Mouse (Mus musculus) heart, embryonic 16.5 days (tissue): ENCODE measurements at regions not wholly inside any gene's neighbourhood (a gene's known extent, or its start where the extent isn't known, plus 50 kb on each side); places are given as distances from the start of the nearest gene placed in this dataset.
"Not testable (repeated sequence)": the region's sequence is repeated elsewhere in the genome, so short reads cannot be mapped to it uniquely, and the experiment has no call there.

Source experiments
- ATAC-seq: fragments of 200-750 bp; cut with Nextera tagmentation; replicated peaks from 2 replicates; pipeline ENCODE4 v1.8.0; 2017; ENCODE audit warnings: moderate number of reproducible peaks; ENCODE audit not compliant: insufficient read depth, low FRiP score; ENCODE audit errors: extremely low read depth
- H3K27ac ChIP-seq: fragments of 300-500 bp; sonication (generic); 2 replicates; pipeline ENCODE4 v1.5.1; 2014; ENCODE audit warnings: mild to moderate bottlenecking, low read length, control low read depth, moderate library complexity
- H3K27me3 ChIP-seq: fragments of 300-500 bp; sonication (generic); 2 replicates; pipeline ENCODE4 v1.6.1; 2014; ENCODE audit warnings: low read length, mixed read lengths; ENCODE audit not compliant: control insufficient read depth, insufficient read depth
- H3K36me3 ChIP-seq: fragments of 300-500 bp; sonication (generic); 2 replicates; pipeline ENCODE4 v1.6.1; 2014; ENCODE audit not compliant: control insufficient read depth, insufficient read depth
- H3K4me1 ChIP-seq: fragments of 300-500 bp; sonication (generic); 2 replicates; pipeline ENCODE4 v1.6.1; 2014; ENCODE audit warnings: low read length, mixed read lengths; ENCODE audit not compliant: control insufficient read depth, insufficient read depth
- H3K4me2 ChIP-seq: fragments of 300-500 bp; sonication (generic); 2 replicates; pipeline ENCODE4 v1.6.1; 2014; ENCODE audit warnings: low read depth, mild to moderate bottlenecking, control low read depth, low read length
- H3K4me3 ChIP-seq: fragments of 300-500 bp; sonication (generic); 2 replicates; pipeline ENCODE4 v1.5.1; 2014; ENCODE audit warnings: mild to moderate bottlenecking, control low read depth, low read length
- H3K9ac ChIP-seq: fragments of 300-500 bp; sonication (generic); 2 replicates; pipeline ENCODE4 v1.6.1; 2014; ENCODE audit warnings: low read length, control low read depth
- H3K9me3 ChIP-seq: fragments of 300-500 bp; sonication (generic); replicated peaks from 2 replicates; pipeline ENCODE4 v1.6.1; 2016; ENCODE audit warnings: low read length; ENCODE audit not compliant: control insufficient read depth
- WGBS: fragments of 180-500 bp; shearing (Covaris S2); extraction: QIAGEN DNeasy Blood & Tissue Kit; methylation state at CpG from one replicate; pipeline ENCODE4 v1.1.7; 2014; 5-methylcytosine and 5-hydroxymethylcytosine counted together

GRCm38 (mm10) chr12:70655900-70656544 is 169.3 kb upstream of the Frmd6 start:
- ATAC-seq, result no peak
- no peak overlapping the region for H3K9ac ChIP-seq
- WGBS, result 75% methylated on average over 8 of the region's 8 CpGs
- H3K4me3 ChIP-seq, result no peak overlapping the region
- no peaks in the 10 kb centered on the region for H3K36me3 ChIP-seq
- no peaks in the 10 kb centered on the region for H3K27me3 ChIP-seq
- H3K9me3 ChIP-seq, result no peaks in the 10 kb centered on the region
- peaks cover 39% of the 10 kb centered on the region for H3K4me1 ChIP-seq
- no peak overlapping the region for H3K4me2 ChIP-seq
- H3K27ac ChIP-seq, result no peak overlapping the region

DNA sequence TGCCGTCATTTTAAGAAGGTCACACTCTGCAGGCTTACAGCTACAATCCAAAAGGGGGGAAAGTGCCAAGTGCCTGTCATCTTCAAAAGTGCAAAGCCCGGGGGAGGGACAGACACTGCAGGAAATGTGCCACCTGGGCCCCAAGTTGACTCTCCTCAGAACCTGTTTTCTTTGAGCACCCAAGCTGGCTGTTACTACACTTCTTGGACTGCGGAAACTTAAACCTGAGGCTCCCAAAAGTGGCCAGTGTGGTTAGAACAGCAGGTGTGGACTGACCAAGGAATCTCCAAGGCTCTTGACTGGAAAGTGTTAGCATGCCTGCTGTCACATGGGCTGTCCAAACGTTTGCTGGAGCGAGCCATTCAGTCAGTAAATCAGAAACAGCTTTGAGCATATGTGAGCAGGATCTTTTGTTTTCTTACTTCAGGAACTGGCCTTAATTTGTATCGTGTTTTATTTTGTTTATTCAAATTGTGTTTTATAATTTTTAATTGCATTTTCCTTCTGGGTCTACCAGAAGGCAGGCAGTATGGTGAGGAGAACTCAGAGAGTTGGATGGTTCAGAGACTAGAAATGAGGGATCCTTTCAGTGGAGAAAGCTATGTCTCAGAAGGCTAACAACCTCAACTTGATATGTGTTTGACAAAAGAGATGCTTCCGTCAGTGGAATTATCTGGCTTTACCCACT is 168.4 kb upstream of the Frmd6 start:
- ATAC-seq, result peak; percentile 66; the same call in 1 of the 2 replicates
- H3K4me1 ChIP-seq, result peaks cover 33% of the 10 kb centered on the region
- 45% methylated on average over 7 of the region's 7 CpGs for WGBS
- H3K27ac ChIP-seq, result peak overlapping the region; percentile 64
- H3K9ac ChIP-seq, result peak overlapping the region; percentile 16; the same call in 1 of the 2 replicates
- H3K36me3 ChIP-seq, result no peaks in the 10 kb centered on the region
- H3K4me2 ChIP-seq, result no peak overlapping the region
- H3K9me3 ChIP-seq, result no peaks in the 10 kb centered on the region
- no peaks in the 10 kb centered on the region for H3K27me3 ChIP-seq
- no peak overlapping the region for H3K4me3 ChIP-seq

DNA sequence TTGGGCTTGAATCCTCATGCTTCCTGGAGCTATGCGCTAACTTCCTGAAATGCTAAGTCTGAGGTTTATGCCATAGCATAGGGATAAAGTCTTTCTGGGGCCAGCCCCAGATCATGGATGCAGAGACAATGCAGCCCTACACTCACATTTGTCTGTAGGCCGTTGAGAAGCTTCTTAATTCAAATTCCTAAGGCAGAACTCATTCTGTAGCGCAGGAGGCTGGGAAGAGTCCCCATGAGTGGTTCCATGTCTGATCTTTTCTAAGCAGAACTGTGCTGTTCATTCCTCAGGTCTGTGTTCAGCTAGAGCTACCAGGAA is 167.9 kb upstream of the Frmd6 start:
- H3K4me2 ChIP-seq, result no peak overlapping the region
- H3K4me1 ChIP-seq, result peaks cover 33% of the 10 kb centered on the region
- no peak for ATAC-seq
- H3K9me3 ChIP-seq, result no peaks in the 10 kb centered on the region
- no peaks in the 10 kb centered on the region for H3K27me3 ChIP-seq
- no peak overlapping the region for H3K4me3 ChIP-seq
- WGBS, result 83% methylated on average over 3 of the region's 3 CpGs
- H3K27ac ChIP-seq, result no peak overlapping the region
- H3K9ac ChIP-seq, result no peak overlapping the region
- no peaks in the 10 kb centered on the region for H3K36me3 ChIP-seq

- Histone ChIP-seq H3K4me2 (no peak overlapping the region), H3K36me3 (no peaks in the 10 kb centered on the region), H3K27ac (no peak overlapping the region), H3K9me3 (no peaks in the 10 kb centered on the region), H3K4me1 (peaks cover 33% of the 10 kb centered on the region), H3K27me3 (no peaks in the 10 kb centered on the region), H3K9ac (no peak overlapping the region), H3K4me3 (no peak overlapping the region)
- ATAC-seq, result no peak
- 91% methylated on average over 5 of the region's 5 CpGs for WGBS
Observed at GRCm38 (mm10) chr12:70658106-70658505, 167.2 kb upstream of the Frmd6 start.

DNA sequence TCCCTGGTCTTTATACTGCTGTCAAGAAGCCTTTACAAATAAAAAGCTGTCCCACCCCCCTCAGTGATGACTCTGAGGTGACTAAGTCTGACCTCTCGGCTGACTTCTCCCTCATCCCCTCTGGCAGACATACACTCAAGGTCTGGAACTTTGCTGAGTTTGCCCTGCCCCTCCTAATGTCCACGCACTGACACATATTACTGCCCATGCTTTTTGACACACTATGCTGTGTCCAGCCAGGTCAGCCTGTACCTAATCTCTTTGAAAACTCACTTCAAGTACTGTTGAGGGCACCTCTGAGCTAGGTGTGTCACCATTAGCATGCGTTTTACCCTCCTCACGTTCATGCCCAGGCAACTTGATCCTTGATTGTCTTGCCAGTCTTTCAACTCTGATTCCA is 164.9 kb upstream of the Frmd6 start:
- ATAC-seq, result no peak
- Histone ChIP-seq H3K4me1 (peaks cover 17% of the 10 kb centered on the region), H3K4me3 (no peak overlapping the region), H3K4me2 (no peak overlapping the region), H3K9me3 (no peaks in the 10 kb centered on the region), H3K9ac (no peak overlapping the region), H3K36me3 (no peaks in the 10 kb centered on the region), H3K27me3 (no peaks in the 10 kb centered on the region), H3K27ac (no peak overlapping the region)
- WGBS, result 78% methylated on average over 4 of the region's 4 CpGs

DNA sequence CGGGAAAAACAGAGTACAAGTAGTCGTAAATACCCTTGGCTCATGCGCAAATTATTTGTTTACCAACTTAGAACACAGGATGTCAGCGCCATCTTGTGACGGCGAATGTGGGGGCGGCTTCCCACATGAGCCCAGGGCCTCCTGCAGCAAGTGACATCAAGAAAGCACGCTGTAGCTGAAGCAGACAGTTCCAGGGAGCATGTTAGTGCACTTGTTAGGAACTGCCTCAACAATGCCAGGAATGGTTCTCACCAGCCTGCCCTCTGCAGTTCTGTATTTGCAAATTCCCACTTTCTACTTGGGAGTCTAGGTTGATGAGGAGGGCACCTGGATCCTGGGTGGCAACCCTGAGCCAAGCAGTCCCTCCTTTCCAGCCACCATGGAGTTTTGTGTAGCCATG is 157.2 kb upstream of the Frmd6 start:
- not testable (repeated sequence) for H3K4me1 ChIP-seq, H3K4me2 ChIP-seq

GRCm38 (mm10) chr12:70672115-70672514 is 153.2 kb upstream of the Frmd6 start:
- no peaks in the 10 kb centered on the region for H3K4me1 ChIP-seq
- no peaks in the 10 kb centered on the region for H3K27me3 ChIP-seq
- no peak overlapping the region for H3K9ac ChIP-seq
- no peak for ATAC-seq
- no peak overlapping the region for H3K27ac ChIP-seq
- H3K9me3 ChIP-seq, result no peaks in the 10 kb centered on the region
- 82% methylated on average over 7 of the region's 7 CpGs for WGBS
- no peak overlapping the region for H3K4me2 ChIP-seq
- no peak overlapping the region for H3K4me3 ChIP-seq
- H3K36me3 ChIP-seq, result no peaks in the 10 kb centered on the region

More for the DNA sequence above, 157.2 kb upstream of the Frmd6 start:
- ATAC-seq, H3K36me3 ChIP-seq, H3K9me3 ChIP-seq, H3K9ac ChIP-seq, H3K4me3 ChIP-seq, H3K27me3 ChIP-seq, H3K27ac ChIP-seq: not testable (repeated sequence)
- WGBS, result 92% methylated on average over 5 of the region's 8 CpGs

GRCm38 (mm10) chr12:70673188-70673587 is 152.1 kb upstream of the Frmd6 start:
- no peak overlapping the region for H3K9ac ChIP-seq
- H3K4me3 ChIP-seq, result no peak overlapping the region
- H3K27me3 ChIP-seq, result no peaks in the 10 kb centered on the region
- no peaks in the 10 kb centered on the region for H3K36me3 ChIP-seq
- no peaks in the 10 kb centered on the region for H3K4me1 ChIP-seq
- no peak overlapping the region for H3K27ac ChIP-seq
- 70% methylated on average over 11 of the region's 11 CpGs for WGBS
- H3K9me3 ChIP-seq, result no peaks in the 10 kb centered on the region; the same call in 1 of the 2 replicates
- no peak overlapping the region for H3K4me2 ChIP-seq
- ATAC-seq, result no peak

- no peak overlapping the region for H3K4me3 ChIP-seq
- H3K9me3 ChIP-seq, result no peaks in the 10 kb centered on the region; the same call in 1 of the 2 replicates
- no peak for ATAC-seq
- no peaks in the 10 kb centered on the region for H3K4me1 ChIP-seq
- H3K27ac ChIP-seq, result no peak overlapping the region
- no peaks in the 10 kb centered on the region for H3K36me3 ChIP-seq
- H3K4me2 ChIP-seq, result no peak overlapping the region
- H3K9ac ChIP-seq, result no peak overlapping the region
- no peaks in the 10 kb centered on the region for H3K27me3 ChIP-seq
- 75% methylated on average over 2 of the region's 2 CpGs for WGBS
Observed at GRCm38 (mm10) chr12:70674144-70674543, 151.2 kb upstream of the Frmd6 start.
